Mouse (Mus musculus): ENCODE data around the gene Fam171b.

Gene Fam171b

DNA sequence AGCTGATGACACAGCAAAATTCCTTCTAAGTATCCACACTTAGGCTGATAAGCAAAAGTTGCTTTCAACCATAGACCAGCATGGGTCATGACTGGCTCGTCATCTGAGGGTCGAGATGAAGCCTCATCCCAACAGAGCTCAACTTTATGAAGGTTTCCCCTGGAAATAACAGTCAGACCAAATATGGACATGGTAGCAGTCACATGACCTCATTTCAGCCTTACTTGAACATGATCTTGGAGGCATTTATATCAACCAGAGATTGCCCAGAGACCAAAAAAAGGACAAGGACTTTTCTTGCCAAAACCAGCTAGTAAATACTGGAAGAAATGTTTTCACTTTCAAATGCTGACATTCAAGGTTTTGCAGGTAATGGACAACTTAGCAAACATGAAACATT is 81.3 kb downstream of the Fam171b start:
- DNase-seq (ENCODE audit: low spot score) = no peak

DNA sequence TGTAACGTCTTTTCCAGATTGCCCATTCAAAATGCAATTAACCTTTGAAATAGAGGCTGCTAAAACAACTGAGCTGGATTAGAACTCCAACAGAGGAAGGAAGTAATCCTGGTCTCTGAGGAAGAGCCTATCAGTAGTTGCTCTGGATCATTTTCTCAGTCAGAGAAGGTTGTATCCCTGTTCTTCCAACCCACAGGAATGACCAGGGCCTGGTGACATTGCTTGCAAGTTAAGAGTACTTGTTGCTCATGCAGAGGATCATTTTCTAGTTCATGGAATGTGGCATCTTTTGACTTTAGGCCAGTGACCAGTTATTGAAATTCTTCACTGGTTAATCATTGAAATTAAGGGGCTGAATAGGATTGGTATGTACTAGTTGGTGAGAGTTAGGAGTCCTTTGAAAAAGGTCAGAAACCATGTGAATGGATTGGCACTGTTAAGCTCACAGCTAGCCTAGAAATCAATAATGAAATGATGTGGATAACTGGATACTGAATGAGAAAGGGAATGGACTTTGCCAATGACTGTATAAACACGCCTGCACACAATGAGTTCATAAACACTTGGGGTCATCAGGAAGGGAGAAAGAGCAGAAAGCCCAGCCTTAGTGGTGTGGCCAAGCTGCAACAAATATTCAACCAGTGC is 89.6 kb downstream of the Fam171b start:
- DNase-seq (ENCODE audit: low spot score) = no peak

DNA sequence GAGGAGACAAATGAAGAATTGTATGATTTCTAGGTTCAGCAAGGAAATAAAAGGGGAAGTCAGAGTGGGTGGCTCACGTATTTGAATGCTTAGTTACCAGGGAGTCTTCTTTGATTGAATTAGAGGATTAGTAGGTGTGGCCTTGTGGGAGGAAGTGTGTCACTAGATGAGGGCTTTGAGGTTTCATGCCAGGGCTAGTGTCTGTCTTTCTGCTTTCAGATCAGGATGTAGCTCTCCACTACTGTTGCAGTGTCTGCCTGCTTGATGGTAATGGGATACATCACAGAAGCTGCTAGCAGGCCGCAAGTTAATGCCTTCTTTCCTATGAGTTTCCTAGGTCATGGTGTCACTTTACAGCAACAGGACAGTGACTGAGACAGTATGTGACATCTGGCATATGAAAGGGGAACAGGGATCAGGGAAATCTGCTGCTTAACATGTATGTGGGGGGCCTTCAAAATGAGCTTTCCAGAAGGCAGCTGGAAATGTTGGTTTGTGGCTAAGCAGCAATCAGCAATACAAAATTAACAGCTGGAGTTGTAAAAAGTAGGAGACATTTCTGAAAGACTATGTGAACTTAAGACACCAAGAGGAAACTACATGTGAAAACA is 117.1 kb downstream of the Fam171b start:
- DNase-seq (ENCODE audit: low spot score) = no peak

Data from layer of hippocampus, adult 11-12 months (tissue).